Mouse (Mus musculus): Measurements from ENCODE around the gene Cdk1. TPM values are rescaled to one million over a fixed set of nuclear protein-coding genes. Genes with fewer than 3 reads are reported as not detected.

Gene Cdk1
- polyA plus RNA-seq, 1 experiment from 2014 or later: 561 TPM

Other genes starting within 250 kb of the Cdk1 start
- gene Rhobtb1, start 201.5 kb downstream of the Cdk1 start, polyA plus RNA-seq (2015; fragmentation: Nextera tagmentation; extraction: Ambion mirVana): 12.9 and 15.2 TPM in 2 replicates
- gene A930033H14Rik, start 139.8 kb downstream of the Cdk1 start, polyA plus RNA-seq (2015; fragmentation: Nextera tagmentation; extraction: Ambion mirVana): 1.2 and 1.5 TPM in 2 replicates
- gene Ank3, start 45.8 kb upstream of the Cdk1 start, polyA plus RNA-seq (2015; fragmentation: Nextera tagmentation; extraction: Ambion mirVana): 19.0 and 20.3 TPM in 2 replicates